In the genomic region with DNA sequence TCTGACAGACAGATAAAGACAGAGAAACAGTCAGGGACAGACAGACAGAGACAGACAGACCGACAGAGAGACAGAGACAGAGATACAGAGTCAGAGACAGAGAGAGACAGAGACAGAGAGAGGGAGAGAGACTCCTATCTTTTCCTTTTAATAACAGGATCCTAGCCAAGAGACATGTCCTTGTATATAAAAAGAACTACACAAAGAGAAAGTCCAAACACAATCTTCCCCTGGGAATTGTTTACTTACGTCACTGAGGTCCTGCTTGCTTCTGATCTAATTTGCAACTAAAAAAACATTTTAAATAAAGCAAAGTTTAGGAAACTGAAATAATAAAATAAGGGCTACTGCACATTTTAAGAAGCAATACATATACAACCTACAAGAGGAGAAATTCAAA, we compare ENCODE assay signal across 14 mouse cellular contexts.
"Had no signal": no experiment of that assay in that cellular context is flagged by ENCODE, and none has a peak within 500 bp of the region (broad histone marks: within the 10 kb centered on the region; RNA-seq: fewer than 3 reads in every experiment).

No protein-coding gene starts in this region.

- H3K27ac ChIP-seq: kidney, postnatal 0 days; limb, embryonic 13.5 days; liver, embryonic 14.5 days; lung, embryonic 15.5 days; midbrain, embryonic 13.5 days; neural tube, embryonic 15.5 days; stomach, postnatal 0 days had no signal

- H3K4me1 ChIP-seq: midbrain, embryonic 13.5 days had no signal

- H3K27me3 ChIP-seq: limb, embryonic 13.5 days; lung, embryonic 15.5 days; midbrain, embryonic 13.5 days; neural tube, embryonic 15.5 days had no signal

- H3K9me3 ChIP-seq: limb, embryonic 13.5 days; lung, embryonic 15.5 days; midbrain, embryonic 13.5 days; neural tube, embryonic 15.5 days had no signal

- ATAC-seq: midbrain, embryonic 13.5 days had no signal

- H3K9ac ChIP-seq: limb, embryonic 13.5 days; liver, embryonic 14.5 days; lung, embryonic 15.5 days; midbrain, embryonic 13.5 days; neural tube, embryonic 15.5 days had no signal

- DNase-seq: kidney, adult 9 months; kidney, postnatal 36 days; left cerebral cortex, postnatal 4 days; right cerebral cortex, adult 18-20 months; right cerebral cortex, postnatal 25 days; thymus, postnatal 4 days had no signal

- H3K4me3 ChIP-seq: limb, embryonic 13.5 days; lung, embryonic 15.5 days; midbrain, embryonic 13.5 days; myocyte; neural tube, embryonic 15.5 days had no signal

- H3K36me3 ChIP-seq: limb, embryonic 13.5 days; lung, embryonic 15.5 days; midbrain, embryonic 13.5 days; neural tube, embryonic 15.5 days had no signal

- H3K4me2 ChIP-seq: limb, embryonic 13.5 days; lung, embryonic 15.5 days; midbrain, embryonic 13.5 days; neural tube, embryonic 15.5 days had no signal
